Mouse (Mus musculus): ENCODE measurements around the gene Synj1. TPM values are rescaled to one million over a fixed set of nuclear protein-coding genes. Genes with fewer than 3 reads are reported as not detected.

The Synj1 gene
- polyA plus RNA-seq, 1 experiment from 2014 or later = 16.2 TPM

GRCm38 (mm10) chr16:91010581-91011020 lies 507 bp downstream of the Synj1 start:
- no peak for DNase-seq (ENCODE audit: low spot score)

DNA sequence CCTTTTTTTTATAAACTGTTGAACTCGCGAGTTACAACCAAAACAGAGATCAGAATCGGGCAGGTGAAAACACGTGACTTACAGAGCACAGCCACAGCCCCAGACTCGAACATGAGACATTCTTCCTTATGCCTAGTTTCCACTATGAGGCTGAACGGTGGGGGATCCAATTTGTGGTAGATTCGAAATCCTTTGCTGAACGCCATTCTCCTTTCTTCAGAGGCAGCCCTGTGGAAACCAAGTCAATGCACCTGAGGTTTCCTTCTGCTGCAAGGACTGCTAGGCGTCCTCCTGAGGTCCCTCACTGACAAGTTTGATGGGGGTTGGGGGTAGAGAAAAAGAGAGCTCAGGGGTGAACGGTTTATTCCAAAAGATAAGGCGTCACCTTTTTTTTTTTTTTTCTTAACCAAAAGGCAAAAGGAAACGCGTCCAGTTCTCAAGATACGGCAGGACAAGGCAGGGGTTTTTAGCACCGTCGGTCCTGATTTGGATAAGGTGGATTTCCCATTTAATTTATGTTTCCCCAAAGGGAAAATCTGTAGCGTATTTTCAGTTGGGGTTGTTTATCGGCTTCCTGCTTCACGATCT lies 1.1 kb downstream of the Synj1 start:
- DNase-seq (ENCODE audit: low spot score) = peak; percentile 37

DNA sequence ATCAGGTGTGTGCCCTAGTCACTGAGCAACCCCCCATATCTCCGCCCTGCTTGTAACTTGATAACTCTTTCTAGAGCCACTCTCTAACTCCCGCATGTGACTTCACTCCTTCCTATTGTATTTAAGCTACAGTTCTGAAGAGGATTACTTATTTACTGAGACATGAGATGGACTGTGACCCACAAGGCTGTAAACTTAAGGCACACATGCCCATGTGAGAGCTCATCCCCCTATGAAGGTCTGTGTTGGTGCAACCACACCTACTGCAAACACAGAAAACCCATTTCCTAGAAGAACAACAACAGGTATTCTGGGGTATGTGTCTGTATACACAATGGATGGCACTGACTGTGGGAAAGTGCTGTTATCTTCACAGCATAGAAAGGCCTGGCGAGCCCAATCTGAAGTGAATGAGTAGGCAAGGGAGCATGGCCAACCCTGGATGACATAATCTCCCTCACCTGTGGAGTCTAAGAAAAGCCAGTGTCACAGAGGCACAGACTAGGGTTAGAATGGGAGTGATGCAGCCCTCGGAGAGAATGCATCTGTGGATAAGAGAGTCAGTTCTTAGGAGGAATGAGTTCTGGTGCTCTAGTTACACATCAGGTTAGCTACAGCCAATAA lies 6.1 kb downstream of the Synj1 start:
- no peak for DNase-seq (ENCODE audit: low spot score)

- no peak for DNase-seq (ENCODE audit: low spot score)
These were observed 10.0 kb downstream of the Synj1 start for GRCm38 (mm10) chr16:91001098-91001497.

GRCm38 (mm10) chr16:90999827-91000226 lies 11.3 kb downstream of the Synj1 start:
- no peak for DNase-seq (ENCODE audit: low spot score)

DNA sequence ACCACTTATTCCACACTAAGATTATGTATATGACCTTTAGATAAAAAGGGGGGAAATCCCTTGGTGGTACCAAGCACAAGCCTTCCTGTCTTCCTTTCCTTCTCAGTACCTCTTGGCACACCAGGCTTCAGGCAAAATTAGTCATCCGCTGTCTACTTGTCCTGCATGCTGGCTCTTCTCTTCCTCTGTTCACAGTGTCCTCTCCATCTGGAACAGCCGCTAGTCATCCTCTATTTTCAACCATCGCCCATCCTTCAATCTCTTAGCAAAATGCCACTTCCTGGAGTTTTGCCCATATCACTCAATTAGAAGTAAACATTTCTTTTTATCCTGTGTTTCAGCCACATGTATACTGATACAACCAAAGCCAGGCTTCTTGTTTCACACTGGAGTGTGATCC lies 13.3 kb downstream of the Synj1 start:
- DNase-seq (ENCODE audit: low spot score) = no peak

- DNase-seq (ENCODE audit: low spot score) = no peak
These were observed 14.5 kb downstream of the Synj1 start for GRCm38 (mm10) chr16:90996327-90997243.

GRCm38 (mm10) chr16:90995498-90995897 lies 15.6 kb downstream of the Synj1 start:
- DNase-seq (ENCODE audit: low spot score) = no peak

GRCm38 (mm10) chr16:90995023-90995422 lies 16.1 kb downstream of the Synj1 start:
- DNase-seq (ENCODE audit: low spot score) = no peak

GRCm38 (mm10) chr16:90989162-90989561 lies 21.9 kb downstream of the Synj1 start:
- no peak for DNase-seq (ENCODE audit: low spot score)

DNA sequence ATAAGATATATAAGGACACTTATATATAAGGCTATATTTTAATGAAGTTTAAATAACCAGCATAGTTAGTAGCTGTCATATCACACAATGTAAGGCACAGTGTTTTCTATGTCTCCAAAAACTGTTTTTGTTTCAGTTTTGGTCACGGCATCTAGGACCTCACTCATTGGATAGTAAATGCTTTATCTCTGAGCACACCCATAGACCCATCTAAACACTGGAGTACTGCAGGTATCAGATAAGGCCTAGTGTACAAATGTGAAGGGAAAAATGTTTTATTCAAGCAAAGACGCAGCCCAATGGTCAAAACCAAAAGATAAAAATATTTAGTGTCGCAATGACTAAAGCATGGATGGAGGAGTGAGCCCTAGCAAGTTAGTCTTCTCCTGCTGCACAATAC lies 22.4 kb downstream of the Synj1 start:
- DNase-seq (ENCODE audit: low spot score) = no peak

- DNase-seq (ENCODE audit: low spot score) = no peak
These were observed 23.1 kb downstream of the Synj1 start for GRCm38 (mm10) chr16:90988039-90988438.

GRCm38 (mm10) chr16:90971004-90971403 lies 40.1 kb downstream of the Synj1 start:
- DNase-seq (ENCODE audit: low spot score) = no peak

DNA sequence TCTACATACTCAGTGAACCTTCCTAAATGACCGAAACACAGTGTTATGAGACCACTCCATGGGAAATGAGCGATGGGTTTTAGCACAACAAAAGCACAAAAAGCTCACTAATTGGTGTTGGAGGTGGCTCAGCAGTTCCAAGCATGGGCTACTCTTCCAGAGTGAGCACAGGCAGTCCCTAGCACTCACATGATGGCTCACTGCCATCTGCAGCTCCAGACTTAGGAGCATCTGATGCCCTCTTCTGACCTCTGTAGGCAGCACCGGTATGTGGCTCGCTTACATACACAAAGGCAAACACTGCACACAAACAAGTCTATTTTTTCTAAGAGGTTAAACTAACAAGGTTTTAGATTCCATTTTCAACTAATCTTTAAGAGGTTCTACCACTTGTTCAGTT lies 44.9 kb downstream of the Synj1 start:
- no peak for DNase-seq (ENCODE audit: low spot score)

DNA sequence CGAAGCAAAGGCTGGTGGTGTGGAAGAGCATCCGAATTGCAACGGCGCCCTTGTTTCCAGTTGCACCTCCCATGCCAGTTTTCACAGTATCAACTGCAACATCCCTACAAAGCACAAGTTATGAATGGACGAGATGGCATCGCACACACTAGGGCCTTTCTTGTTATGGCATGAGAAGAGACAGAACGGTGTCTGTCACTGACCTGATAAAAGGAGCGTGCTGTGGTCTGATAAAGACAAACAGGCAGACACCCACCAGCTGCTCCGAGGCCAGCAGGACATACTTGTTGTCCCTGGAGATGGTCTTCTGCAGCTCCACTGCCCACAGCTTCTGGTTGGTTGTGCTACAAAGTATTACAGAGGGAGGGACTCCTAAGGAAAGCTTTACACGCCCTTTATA lies 46.8 kb downstream of the Synj1 start:
- no peak for DNase-seq (ENCODE audit: low spot score)

DNA sequence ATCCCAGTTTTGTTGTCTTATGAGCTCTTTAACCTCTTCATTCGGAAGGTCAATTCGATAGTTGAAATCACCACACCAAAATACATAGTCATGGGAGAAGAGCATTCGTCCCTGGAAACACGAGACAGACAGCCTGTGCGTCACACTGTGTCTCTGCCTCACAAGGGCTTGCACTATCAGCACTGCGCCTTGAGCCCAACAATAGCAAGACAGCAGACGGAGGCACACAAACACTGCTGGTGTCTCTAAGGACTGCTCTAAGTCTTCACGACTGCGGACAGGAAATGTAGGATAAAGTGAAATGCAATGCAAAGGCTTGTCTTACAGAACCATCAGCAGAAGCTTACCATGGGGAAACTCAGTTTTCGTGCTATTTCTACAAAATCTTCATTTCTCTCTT lies 47.2 kb downstream of the Synj1 start:
- DNase-seq (ENCODE audit: low spot score) = no peak

- no peak for DNase-seq (ENCODE audit: low spot score)
These were observed 47.9 kb downstream of the Synj1 start for GRCm38 (mm10) chr16:90963231-90963630.

DNA sequence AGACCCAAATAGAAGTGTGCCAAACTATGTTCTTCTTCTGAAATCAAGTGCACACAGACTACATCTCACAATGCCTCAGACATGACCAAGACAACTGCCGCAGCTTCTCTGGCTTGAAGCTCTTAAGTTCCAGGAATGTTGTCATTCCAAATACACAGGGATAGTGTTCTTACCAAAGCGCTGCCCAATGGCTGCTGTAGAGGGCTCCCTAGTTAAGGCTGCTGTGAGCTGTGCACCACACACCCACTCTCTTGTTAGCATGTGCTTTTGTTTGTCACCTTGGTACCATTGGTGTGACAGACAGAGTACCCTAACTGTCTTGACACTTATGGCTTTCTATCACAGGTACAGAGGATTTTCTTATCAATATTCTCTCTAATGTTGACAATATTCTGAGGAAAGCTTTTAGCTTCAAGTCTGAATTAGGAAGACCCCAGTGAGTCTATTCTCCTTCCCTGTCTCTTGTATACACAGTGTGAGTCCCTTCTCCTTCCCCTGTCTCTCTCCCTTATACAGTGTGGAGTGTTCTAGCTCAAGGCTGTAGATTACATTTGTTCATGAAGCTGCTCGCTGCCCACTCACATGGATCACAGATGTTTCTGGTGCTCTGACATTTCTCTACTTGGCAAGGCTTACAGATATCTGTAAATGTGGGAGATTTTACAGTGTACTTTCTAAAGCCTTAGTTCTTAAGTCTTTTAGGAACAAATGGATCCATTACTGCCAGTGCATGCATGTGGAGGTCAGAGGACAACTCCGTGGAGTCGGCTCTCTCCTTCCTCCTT lies 52.6 kb downstream of the Synj1 start:
- DNase-seq (ENCODE audit: low spot score) = no peak

GRCm38 (mm10) chr16:90955494-90955893 lies 55.6 kb downstream of the Synj1 start:
- no peak for DNase-seq (ENCODE audit: low spot score)

DNA sequence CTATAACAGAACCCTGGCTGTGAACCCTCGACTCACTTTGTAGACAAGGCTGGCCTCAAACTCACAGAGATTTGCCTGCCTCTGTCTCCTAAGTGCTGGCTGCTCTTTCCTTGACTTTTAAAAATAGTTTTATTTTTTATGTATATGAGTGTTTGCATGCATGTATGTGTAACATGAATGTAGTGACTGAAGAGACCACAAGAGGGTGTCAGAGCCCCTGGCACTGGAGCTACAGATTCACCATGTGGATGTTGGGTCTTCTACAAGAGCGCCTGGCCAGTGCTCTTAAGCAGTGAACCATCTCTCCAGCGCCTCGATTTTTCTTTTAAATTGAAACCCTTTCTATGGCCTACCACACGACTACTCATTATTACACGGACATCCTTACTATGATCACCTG lies 57.3 kb downstream of the Synj1 start:
- DNase-seq (ENCODE audit: low spot score) = no peak

DNA sequence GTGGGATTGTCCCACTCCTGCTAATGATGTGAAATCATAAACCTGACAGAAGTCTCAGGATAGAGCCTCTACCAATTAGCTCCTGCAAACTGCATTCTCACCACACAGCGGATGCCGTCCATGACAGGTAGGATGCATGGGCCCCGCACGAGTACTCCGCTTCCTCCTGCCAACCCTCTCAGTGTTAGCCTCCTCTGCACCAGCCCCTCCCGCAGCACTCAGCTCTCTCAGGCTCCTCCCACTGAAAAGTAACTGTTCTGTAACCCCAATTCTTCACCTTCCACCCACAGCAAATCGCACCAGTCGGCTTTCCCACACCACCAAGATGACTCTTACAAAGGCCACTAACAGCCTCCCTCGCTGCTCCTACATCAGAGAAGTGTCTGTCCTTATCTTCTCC lies 58.0 kb downstream of the Synj1 start:
- no peak for DNase-seq (ENCODE audit: low spot score)

Data from thymus, postnatal 0 days (tissue).